Mouse (Mus musculus) kidney, adult 2 months (tissue): ENCODE data around the gene Dcp1b. TPM values are rescaled to one million over a fixed set of nuclear protein-coding genes. Genes with fewer than 3 reads are reported as not detected.
"Not testable (repeated sequence)": the region's sequence is repeated elsewhere in the genome, so short reads cannot be mapped to it uniquely, and the experiment has no call there.

Source experiments
- DNase-seq: peaks from one replicate; pipeline ENCODE4 v3.0.0; 2021
- H3K27ac ChIP-seq: fragments of 200-500 bp; 2 replicates; pipeline ENCODE4 v1.5.1; 2012; ENCODE audit warnings: low read depth, low read length, control low read depth, inconsistent platforms; ENCODE audit not compliant: insufficient read depth
- H3K27me3 ChIP-seq: fragments of 200-500 bp; replicated peaks from 2 replicates; pipeline ENCODE4 v1.6.1; 2012; ENCODE audit warnings: mild to moderate bottlenecking, moderate library complexity, low read length, inconsistent platforms; ENCODE audit not compliant: control insufficient read depth, insufficient read depth
- H3K36me3 ChIP-seq: fragments of 200-500 bp; 2 replicates; pipeline ENCODE4 v1.6.1; 2012; ENCODE audit warnings: mild to moderate bottlenecking, moderate library complexity, low read length, inconsistent platforms; ENCODE audit not compliant: control insufficient read depth, insufficient read depth
- H3K4me1 ChIP-seq: fragments of 200-500 bp; 2 replicates; pipeline ENCODE4 v1.6.1; 2011; ENCODE audit warnings: low read length; ENCODE audit not compliant: control insufficient read depth, insufficient read depth
- H3K4me3 ChIP-seq: fragments of 200-500 bp; 2 replicates; pipeline ENCODE4 v1.5.1; 2011; ENCODE audit warnings: mild to moderate bottlenecking, low read depth, low read length, control low read depth; ENCODE audit not compliant: insufficient read depth
- CTCF ChIP-seq: fragments of 200-500 bp; conservative IDR thresholded peaks from 2 replicates; pipeline ENCODE4 v1.5.1; 2011; ENCODE audit warnings: low read depth, mild to moderate bottlenecking, control low read depth, low read length, moderate library complexity, mixed read lengths; ENCODE audit not compliant: insufficient read depth, insufficient read length
- POLR2A ChIP-seq: fragments of 200-500 bp; IDR thresholded peaks from one replicate; pipeline ENCODE4 v1.6.1; 2011; ENCODE audit warnings: low read depth, low read length, control low read depth
- WGBS: fragments of 180-500 bp; shearing (Covaris S2); methylation state at CpG from one replicate; pipeline ENCODE4 v1.1.7; 2018; 5-methylcytosine and 5-hydroxymethylcytosine counted together
- polyA plus RNA-seq: library from polyadenylated mRNA; depleted of rRNA; stranded (reverse); fragments of >200 nt; gene quantifications from 2 replicates; pipeline ENCODE4 v1.2.3, GENCODE M21; 2012

The Dcp1b gene
- polyA plus RNA-seq, 1 experiment, result 13.0 TPM

DNA sequence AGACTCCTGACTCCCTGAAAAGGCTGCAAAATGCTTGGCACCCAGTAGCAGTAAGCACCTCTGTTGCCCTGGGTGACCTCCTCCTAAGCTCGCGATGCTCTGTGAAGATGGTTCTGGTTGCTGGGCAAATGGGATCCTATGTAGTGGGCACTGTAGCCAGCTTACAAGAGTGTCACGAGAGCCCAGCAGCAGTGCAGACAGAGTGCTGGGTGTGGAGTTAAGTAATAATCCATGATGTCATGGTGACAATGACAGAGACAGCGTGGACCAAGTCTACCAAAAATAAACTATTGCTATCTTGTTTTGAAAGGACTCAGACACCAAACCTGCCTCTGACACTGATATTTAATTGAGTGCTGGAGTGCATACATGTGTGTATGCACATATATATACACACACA is 26.5 kb downstream of the Dcp1b start:
- 96% methylated on average over 4 of the region's 4 CpGs for WGBS
- no peaks in the 10 kb centered on the region for H3K27me3 ChIP-seq

DNA sequence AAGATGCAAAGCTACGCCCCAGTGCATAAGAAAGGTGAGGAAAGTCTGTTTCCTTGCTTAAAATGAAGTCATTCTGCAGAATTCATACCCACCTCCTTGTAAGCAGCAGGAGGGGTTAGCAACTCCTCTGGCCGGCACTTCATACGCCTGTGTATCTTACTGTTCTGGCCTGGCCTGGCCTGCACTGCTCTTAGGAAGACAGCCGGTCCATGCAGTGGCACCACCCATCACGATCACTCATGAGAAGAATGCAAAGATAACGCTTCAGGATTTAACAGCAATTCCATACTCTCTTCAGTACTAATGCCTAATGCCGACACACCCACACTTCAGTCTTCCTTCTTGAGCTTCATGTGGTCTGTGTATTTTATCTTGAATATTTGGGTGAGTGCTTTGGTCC is 29.2 kb downstream of the Dcp1b start:
- WGBS, result 95% methylated on average over 7 of the region's 7 CpGs
- no peak for DNase-seq
- H3K27me3 ChIP-seq, result no peaks in the 10 kb centered on the region
- H3K4me3 ChIP-seq, result no peak overlapping the region
- no peak for TF ChIP-seq POLR2A
- TF ChIP-seq CTCF, result no peak
- H3K4me1 ChIP-seq, result no peaks in the 10 kb centered on the region
- peaks cover 2% of the 10 kb centered on the region for H3K36me3 ChIP-seq
- H3K27ac ChIP-seq, result no peak overlapping the region

More for the DNA sequence above, 26.5 kb downstream of the Dcp1b start:
- Histone ChIP-seq H3K27ac (no peak overlapping the region), H3K4me3 (no peak overlapping the region), H3K4me1 (no peaks in the 10 kb centered on the region), H3K36me3 (peaks cover 2% of the 10 kb centered on the region)
- no peak for TF ChIP-seq CTCF
- no peak for TF ChIP-seq POLR2A
- DNase-seq, result no peak

DNA sequence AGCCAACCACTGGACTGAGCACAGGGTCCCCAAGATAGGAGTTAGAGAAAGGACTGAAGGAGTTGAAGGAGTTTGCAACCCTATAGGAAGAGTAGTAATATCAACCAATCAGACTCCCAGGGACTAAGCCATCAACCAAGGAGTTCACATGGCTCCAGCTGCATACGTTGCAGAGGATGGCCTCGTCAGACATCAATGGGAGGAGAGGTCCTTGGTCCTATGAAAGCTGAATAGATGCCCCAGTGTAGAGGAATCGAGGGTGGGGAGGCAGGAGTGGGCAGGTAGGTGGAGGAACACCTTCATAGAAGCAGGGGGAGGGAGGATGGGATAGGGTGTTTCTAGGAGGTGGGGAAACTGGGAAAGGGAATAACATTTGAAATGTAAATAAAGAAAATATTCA is 29.9 kb downstream of the Dcp1b start:
- WGBS, result 91% methylated on average over 3 of the region's 3 CpGs
- Histone ChIP-seq H3K4me3 (no peak overlapping the region), H3K27ac (no peak overlapping the region), H3K36me3 (peaks cover 2% of the 10 kb centered on the region), H3K27me3 (no peaks in the 10 kb centered on the region), H3K4me1 (no peaks in the 10 kb centered on the region)
- no peak for TF ChIP-seq POLR2A
- TF ChIP-seq CTCF, result no peak
- DNase-seq, result no peak

DNA sequence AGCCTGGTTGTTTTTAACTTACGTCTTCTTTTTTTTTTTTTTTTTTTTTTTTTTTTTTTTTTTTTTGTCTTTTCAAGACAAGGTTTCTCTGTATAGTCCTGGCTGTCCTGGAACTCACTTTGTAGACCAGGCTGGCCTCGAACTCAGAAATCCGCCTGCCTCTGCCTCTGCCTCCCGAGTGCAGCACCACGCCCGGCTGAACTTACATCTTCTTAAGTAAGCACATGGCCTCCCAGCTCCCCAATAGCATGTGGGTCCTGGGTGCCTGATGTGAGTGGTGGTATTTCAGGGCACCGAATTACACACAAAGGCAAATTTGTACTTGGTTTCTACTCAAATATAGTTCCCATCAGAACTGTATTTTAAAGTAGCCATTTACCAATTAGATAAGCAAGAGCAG is 31.0 kb downstream of the Dcp1b start:
- not testable (repeated sequence) for H3K4me1 ChIP-seq, DNase-seq, H3K4me3 ChIP-seq, H3K36me3 ChIP-seq, H3K27ac ChIP-seq, H3K27me3 ChIP-seq
- 93% methylated on average over 7 of the region's 7 CpGs for WGBS

DNA sequence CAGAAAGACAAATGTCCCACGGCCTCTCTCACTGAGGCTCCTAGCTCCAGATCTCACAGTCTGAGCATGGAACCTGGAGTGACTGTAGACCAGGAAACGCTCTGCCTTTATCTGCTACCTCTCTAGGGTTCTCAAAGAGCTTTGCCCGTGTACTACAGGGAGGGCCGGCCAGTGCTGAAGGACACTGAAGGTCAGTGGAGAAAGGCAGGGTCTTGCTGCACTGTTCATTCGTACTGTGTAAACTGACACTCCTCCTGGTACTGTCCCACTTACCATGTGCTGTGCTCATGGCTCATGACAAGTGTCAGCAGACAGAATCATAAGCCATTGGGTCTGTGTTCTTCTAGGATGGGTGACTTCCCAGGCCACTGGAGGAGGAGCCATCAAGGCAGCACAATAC is 38.3 kb downstream of the Dcp1b start:
- no peaks in the 10 kb centered on the region for H3K4me1 ChIP-seq
- DNase-seq, result no peak
- H3K27me3 ChIP-seq, result no peaks in the 10 kb centered on the region
- no peak overlapping the region for H3K27ac ChIP-seq
- H3K4me3 ChIP-seq, result no peak overlapping the region
- 77% methylated on average over 5 of the region's 5 CpGs for WGBS
- peaks cover 2% of the 10 kb centered on the region for H3K36me3 ChIP-seq
- TF ChIP-seq CTCF, result no peak
- TF ChIP-seq POLR2A, result no peak

DNA sequence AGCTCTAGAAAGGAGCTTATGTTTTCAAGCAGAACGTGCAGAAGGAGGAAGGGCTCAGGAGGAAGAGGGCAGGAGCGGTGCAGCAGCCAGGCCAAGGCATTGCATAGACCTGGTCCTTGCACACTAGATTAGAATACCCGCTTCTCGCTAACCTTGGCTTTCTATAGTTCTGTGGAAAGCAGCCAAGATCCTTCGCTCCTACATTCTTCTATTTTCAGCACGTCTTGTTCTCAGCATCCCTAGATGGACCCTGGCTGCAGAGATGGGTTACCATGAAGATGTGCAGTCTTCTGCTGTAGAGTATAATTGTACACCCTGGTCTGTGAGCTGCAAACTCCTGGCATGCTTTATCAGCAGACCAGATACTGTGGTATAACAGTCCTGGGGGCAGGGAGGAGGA is 39.1 kb downstream of the Dcp1b start:
- Histone ChIP-seq H3K27me3 (no peaks in the 10 kb centered on the region), H3K27ac (no peak overlapping the region), H3K4me1 (no peaks in the 10 kb centered on the region), H3K4me3 (no peak overlapping the region), H3K36me3 (peaks cover 2% of the 10 kb centered on the region)
- TF ChIP-seq CTCF, result no peak
- no peak for TF ChIP-seq POLR2A
- no peak for DNase-seq
- WGBS, result 82% methylated on average over 6 of the region's 6 CpGs

DNA sequence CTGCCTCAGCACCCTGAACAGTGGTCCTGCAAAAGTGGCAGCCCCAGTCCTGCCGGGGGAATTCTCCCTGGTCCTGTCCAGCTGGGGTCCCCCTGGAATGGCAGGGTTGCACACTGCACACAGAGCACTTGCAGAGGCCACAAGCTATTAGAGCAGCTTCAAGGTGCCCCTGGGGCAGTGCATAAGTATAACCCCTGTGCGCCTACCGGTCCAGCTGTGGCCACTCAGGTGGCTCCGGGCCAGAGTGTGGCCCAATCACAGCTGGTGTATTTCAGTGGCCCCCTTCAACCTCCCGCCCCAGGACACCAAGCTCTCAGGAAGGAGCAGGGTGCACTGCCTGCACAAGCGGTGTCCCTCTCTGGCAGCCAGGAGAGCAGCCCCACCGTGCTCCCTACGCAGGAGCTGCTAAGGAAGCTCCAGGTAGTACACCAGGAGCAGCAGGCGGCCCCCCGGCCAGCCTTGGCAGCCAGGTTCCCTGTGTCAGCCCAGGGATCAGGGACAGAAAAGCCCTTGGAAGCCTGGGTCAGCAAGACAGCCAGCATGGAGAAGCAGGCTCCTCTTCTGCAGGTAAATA is 40.1 kb downstream of the Dcp1b start:
- Histone ChIP-seq H3K27me3 (no peaks in the 10 kb centered on the region), H3K36me3 (peaks cover 2% of the 10 kb centered on the region), H3K27ac (no peak overlapping the region), H3K4me1 (no peaks in the 10 kb centered on the region), H3K4me3 (no peak overlapping the region)
- no peak for TF ChIP-seq CTCF
- no peak for TF ChIP-seq POLR2A
- 89% methylated on average over 10 of the region's 10 CpGs for WGBS
- no peak for DNase-seq

DNA sequence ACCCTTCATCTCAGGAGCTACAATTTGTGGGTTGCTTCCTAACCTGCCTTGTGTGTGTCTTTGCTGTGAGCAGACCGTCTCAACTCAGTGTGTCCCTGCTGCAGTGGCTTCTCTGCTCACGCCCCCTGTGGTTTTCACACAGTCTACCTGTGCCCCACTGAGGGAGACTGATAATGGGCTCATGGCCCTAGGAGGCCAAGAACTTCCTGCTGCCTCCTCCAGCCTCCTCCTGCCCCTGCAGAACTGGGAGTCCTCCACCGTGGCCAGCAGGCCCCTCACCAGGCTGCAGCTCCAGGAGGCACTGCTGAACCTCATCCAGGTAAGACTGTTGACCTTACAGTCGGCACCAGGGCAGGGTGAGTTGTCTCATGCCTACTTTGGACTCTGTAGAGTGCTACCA is 42.6 kb downstream of the Dcp1b start:
- Histone ChIP-seq H3K4me3 (no peak overlapping the region), H3K4me1 (no peaks in the 10 kb centered on the region), H3K27me3 (no peaks in the 10 kb centered on the region), H3K36me3 (peaks cover 2% of the 10 kb centered on the region), H3K27ac (no peak overlapping the region)
- TF ChIP-seq POLR2A (no peak), CTCF (no peak)
- WGBS, result 69% methylated on average over 4 of the region's 4 CpGs
- DNase-seq, result no peak
